Mouse (Mus musculus) testis, adult 2 months (tissue): ENCODE data around the gene Mamdc4. TPM values are rescaled to one million over a fixed set of nuclear protein-coding genes. Genes with fewer than 3 reads are reported as not detected.
A peak's percentile ranks its signal among the peaks of the same experiment; 100 is the strongest.

ENCODE experiments used
- H3K27ac ChIP-seq: fragments of 200-500 bp; 2 replicates; pipeline ENCODE4 v1.5.1; 2012; ENCODE audit warnings: low read depth, low read length; ENCODE audit not compliant: control insufficient read depth, insufficient read depth
- H3K27me3 ChIP-seq: fragments of 200-500 bp; 2 replicates; pipeline ENCODE4 v1.6.1; 2012; ENCODE audit warnings: mild to moderate bottlenecking, low read length, moderate library complexity; ENCODE audit not compliant: control insufficient read depth, insufficient read depth
- H3K36me3 ChIP-seq: fragments of 200-500 bp; 2 replicates; pipeline ENCODE4 v1.6.1; 2012; ENCODE audit warnings: mild to moderate bottlenecking, low read length; ENCODE audit not compliant: control insufficient read depth, insufficient read depth
- H3K4me1 ChIP-seq: fragments of 200-500 bp; 2 replicates; pipeline ENCODE4 v1.6.1; 2012; ENCODE audit warnings: low read length; ENCODE audit not compliant: control insufficient read depth, insufficient read depth
- H3K4me3 ChIP-seq: fragments of 200-500 bp; 2 replicates; pipeline ENCODE4 v1.5.1; 2012; ENCODE audit warnings: low read depth, mild to moderate bottlenecking, low read length, moderate library complexity, mixed read lengths; ENCODE audit not compliant: control insufficient read depth
- CTCF ChIP-seq: fragments of 200-500 bp; IDR thresholded peaks from 2 replicates; pipeline ENCODE4 v1.5.1; 2012; ENCODE audit warnings: low read depth, mild to moderate bottlenecking, inconsistent platforms, low read length, moderate library complexity; ENCODE audit not compliant: control insufficient read depth, insufficient read depth, insufficient replicate concordance
- POLR2A ChIP-seq: fragments of 200-500 bp; IDR thresholded peaks from 2 replicates; pipeline ENCODE4 v1.6.1; 2012; ENCODE audit warnings: low read depth, mild to moderate bottlenecking, inconsistent platforms, low read length, moderate library complexity; ENCODE audit not compliant: control insufficient read depth
- polyA plus RNA-seq: library from polyadenylated mRNA; depleted of rRNA; stranded (reverse); fragments of >200 nt; gene quantifications from 2 replicates; pipeline ENCODE4 v1.2.3, GENCODE M21; 2012

The Mamdc4 gene
- polyA plus RNA-seq, 1 experiment: 1.7 TPM

DNA sequence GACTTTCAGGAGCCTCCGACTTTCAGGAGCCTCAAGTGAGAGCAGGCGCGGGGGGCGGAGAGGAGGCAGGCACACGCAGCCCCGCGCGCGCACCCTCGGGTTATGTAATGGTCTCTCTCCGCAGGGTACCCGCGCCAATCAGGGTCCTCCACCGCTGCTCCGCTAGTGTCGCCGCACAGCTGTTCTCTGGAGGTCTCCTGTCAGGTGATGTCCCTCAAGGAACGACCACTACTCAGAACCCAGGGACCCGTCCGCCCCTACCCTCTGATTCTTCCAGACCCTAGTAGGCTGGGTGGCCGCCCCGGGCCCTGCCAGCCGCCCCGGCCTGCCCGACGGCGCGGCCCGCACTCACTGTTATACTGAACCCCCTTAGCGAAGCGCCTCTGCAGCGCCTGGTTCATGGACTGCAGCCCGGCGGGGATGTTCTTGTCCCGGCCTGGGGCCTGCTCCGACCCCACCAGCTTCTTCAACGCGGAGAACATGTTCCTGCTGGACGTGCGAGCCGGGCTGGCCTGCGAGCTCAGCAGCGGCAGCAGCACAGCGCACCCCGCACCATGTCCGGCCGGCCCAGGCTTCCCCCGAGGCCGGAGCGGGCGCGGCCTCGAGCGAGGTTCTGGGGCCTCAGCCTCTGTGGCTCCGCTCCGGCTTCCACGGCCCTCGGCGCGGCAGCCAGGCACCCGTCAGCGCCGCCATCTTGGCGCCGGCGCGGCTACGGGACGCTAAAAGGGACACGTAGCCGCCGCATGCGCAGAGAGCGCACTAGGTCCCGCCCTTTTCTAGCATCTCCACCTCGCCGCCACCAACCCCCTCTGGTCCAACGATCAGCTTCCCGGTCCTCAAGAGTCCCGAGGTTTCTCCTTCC lies 33.3 kb upstream of the Mamdc4 start, which contains the start of gene Rabl6:
TSS of gene Rabl6 (minus strand) at position 761 of the 862 bp plus-strand sequence.
- TF ChIP-seq CTCF (no peak), POLR2A (peak; percentile 97)
- Histone ChIP-seq H3K27me3 (no peaks in the 10 kb centered on the region), H3K27ac (peak within 1 kb of the TSS; percentile 93), H3K4me3 (peak within 1 kb of the TSS; percentile 96), H3K36me3 (no peaks in the 10 kb centered on the region; the same call in 1 of the 2 replicates), H3K4me1 (no peaks in the 10 kb centered on the region; the same call in none of the 2 replicates)

DNA sequence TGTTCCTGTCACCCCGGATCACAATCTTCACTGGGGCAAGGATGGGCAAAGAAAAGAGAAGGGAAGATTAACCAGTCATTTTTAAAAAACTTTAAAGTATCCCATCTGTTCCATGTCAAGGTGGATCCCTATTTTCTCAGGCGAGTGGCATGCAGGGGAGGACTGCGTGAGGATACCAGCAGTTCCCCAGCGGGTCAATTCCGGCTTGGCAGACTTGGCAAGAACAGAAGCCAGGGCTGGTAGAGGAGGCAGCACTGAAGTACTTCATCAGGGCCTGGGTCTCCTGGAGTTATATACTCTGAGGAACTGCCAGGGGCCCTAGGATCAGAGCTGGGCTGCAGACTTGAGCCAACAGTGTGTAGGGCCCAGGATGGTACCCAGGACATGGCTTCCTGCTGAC lies 27.9 kb upstream of the Mamdc4 start:
- Histone ChIP-seq H3K36me3 (peaks cover 5% of the 10 kb centered on the region; the same call in 1 of the 2 replicates), H3K4me3 (no peak overlapping the region), H3K4me1 (no peaks in the 10 kb centered on the region; the same call in 1 of the 2 replicates), H3K27me3 (no peaks in the 10 kb centered on the region), H3K27ac (no peak overlapping the region)
- TF ChIP-seq CTCF (no peak), POLR2A (no peak)

DNA sequence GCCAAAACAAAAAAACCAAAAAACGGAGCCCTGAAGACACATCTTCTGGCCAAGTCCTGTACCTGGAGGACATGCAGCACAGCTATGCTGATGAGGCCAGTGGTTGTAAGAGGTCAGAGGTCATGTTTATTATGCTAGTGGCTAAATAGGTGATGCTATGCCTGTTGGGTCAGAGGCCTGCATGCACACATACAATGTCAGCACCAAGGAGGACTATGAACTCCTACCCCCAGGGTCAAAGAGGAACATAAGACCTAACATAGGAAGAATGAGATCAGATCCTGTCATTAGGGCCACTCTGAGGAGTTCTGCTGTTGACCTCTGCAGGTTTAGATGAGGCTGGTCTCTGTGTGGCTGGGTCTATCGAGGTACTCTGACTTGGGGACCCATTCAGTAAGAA lies 25.4 kb upstream of the Mamdc4 start:
- no peak overlapping the region for H3K4me3 ChIP-seq
- H3K36me3 ChIP-seq: peaks cover 8% of the 10 kb centered on the region
- H3K27ac ChIP-seq: no peak overlapping the region
- no peaks in the 10 kb centered on the region for H3K4me1 ChIP-seq
- no peak for TF ChIP-seq CTCF
- no peak for TF ChIP-seq POLR2A
- no peaks in the 10 kb centered on the region for H3K27me3 ChIP-seq

DNA sequence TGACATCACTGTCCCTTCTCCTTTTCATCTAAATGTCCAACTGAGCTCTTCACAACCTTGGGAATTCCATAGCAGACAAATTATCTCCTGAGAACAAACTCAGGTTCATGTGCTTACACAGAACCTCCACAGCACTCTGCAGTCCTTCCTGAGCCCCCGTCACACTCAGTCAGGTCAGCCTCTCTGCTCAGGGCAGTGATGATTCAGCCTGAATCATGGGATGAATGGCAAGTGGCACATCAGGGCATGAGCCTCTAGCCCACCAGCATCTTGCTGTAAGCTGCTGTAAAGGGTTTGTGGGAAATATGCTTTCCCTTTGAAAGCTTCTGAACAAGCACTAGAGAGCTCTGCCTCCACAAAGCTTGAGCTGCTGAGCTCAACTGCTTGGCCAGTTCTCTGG lies 24.1 kb upstream of the Mamdc4 start:
- H3K4me3 ChIP-seq: no peak overlapping the region
- no peaks in the 10 kb centered on the region for H3K4me1 ChIP-seq
- H3K36me3 ChIP-seq: peaks cover 8% of the 10 kb centered on the region
- no peaks in the 10 kb centered on the region for H3K27me3 ChIP-seq
- no peak overlapping the region for H3K27ac ChIP-seq
- TF ChIP-seq POLR2A: no peak
- TF ChIP-seq CTCF: no peak

DNA sequence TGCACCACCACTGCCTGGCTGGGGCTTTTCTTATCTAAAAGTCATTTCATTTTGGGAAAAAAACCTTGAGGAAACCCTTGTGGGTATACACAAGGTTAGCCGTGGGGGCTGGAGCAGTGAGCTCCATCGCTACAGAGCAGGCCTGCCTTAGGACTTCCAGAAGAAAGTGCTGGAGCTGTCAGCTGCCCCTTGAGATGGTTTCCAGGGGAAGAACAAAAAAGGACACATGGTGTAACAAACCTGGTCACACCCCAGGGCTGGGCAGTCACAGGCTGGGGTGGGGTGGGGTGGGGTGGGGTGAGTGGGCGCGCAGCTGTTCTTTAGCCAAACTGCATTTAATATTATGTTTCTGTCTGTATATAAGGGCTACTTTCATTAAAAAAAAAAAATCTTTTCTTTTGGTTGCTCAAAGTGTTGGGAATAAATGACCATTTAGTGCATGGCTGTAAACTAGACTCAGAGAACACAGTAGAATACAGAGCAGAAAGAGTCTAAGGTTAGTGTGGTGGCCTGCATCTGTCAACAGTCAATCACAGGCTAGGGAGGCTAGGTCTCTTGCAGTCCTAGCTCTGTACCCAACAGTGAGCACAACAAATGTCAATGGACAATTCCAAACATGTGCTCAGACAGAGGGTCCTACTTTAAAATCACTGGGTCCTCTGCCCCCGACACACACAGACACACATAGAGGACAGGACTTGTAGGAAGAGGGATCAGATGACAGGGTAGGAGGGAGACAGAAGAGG lies 22.3 kb upstream of the Mamdc4 start:
- H3K27me3 ChIP-seq: no peaks in the 10 kb centered on the region
- H3K4me1 ChIP-seq: no peaks in the 10 kb centered on the region
- no peak overlapping the region for H3K27ac ChIP-seq
- H3K36me3 ChIP-seq: peaks cover 8% of the 10 kb centered on the region
- H3K4me3 ChIP-seq: no peak overlapping the region
- TF ChIP-seq CTCF: no peak
- TF ChIP-seq POLR2A: no peak

DNA sequence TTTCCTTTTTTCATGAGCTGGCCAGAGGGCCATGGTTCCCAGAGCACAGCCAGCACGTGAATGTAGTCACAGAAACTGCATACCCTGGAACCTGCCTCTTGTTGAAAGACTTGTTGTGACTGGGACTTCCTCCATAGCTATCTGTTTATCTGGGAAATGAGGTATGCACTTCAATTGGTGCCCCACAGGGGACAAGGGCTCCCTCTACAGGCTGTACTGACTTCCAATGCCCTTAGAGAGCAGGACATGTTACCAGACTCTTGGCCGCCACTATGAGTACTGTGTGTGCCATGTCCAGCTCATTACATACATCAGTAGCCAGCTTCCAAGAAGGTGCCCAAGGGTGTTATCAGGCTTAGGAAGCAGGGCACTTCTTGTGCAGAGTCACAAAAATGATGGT lies 17.2 kb upstream of the Mamdc4 start:
- TF ChIP-seq CTCF (no peak), POLR2A (no peak)
- Histone ChIP-seq H3K36me3 (peaks cover 4% of the 10 kb centered on the region), H3K4me3 (no peak overlapping the region), H3K27ac (no peak overlapping the region), H3K27me3 (no peaks in the 10 kb centered on the region), H3K4me1 (no peaks in the 10 kb centered on the region)
